Mouse (Mus musculus) limb, embryonic 14.5 days (tissue): ENCODE measurements around the gene RPS10-NUDT3. TPM values are rescaled to one million over a fixed set of nuclear protein-coding genes. Genes with fewer than 3 reads are reported as not detected.

Experiments
- ATAC-seq: fragments of 200-750 bp; cut with Nextera tagmentation; 2 replicates; pipeline ENCODE4 v1.8.0; 2017; ENCODE audit warnings: low read depth, moderate number of reproducible peaks, moderate TSS enrichment; ENCODE audit not compliant: low FRiP score
- DNase-seq: peaks from one replicate; pipeline ENCODE4 v3.0.0-alpha.2; 2015; ENCODE audit warnings: low spot score
- H3K27ac ChIP-seq: fragments of 300-500 bp; sonication (generic); replicated peaks from 2 replicates; pipeline ENCODE4 v1.5.1; 2014; ENCODE audit warnings: low read depth, mild to moderate bottlenecking, low read length, moderate library complexity, mixed read lengths
- H3K27me3 ChIP-seq: fragments of 300-500 bp; sonication (generic); 2 replicates; pipeline ENCODE4 v1.6.1; 2014; ENCODE audit warnings: low read length, mixed read lengths; ENCODE audit not compliant: control insufficient read depth, insufficient read depth
- H3K36me3 ChIP-seq: fragments of 300-500 bp; sonication (generic); 2 replicates; pipeline ENCODE4 v1.6.1; 2014; ENCODE audit warnings: mild to moderate bottlenecking, low read length, moderate library complexity, mixed read lengths; ENCODE audit not compliant: control insufficient read depth, insufficient read depth
- H3K4me1 ChIP-seq: fragments of 300-500 bp; sonication (generic); 2 replicates; pipeline ENCODE4 v1.6.1; 2014; ENCODE audit warnings: antibody characterized with exemption, low read length, mixed read lengths; ENCODE audit not compliant: control insufficient read depth, insufficient read depth
- H3K4me2 ChIP-seq: fragments of 300-500 bp; sonication (generic); replicated peaks from 2 replicates; pipeline ENCODE4 v1.6.1; 2014; ENCODE audit warnings: low read depth, mild to moderate bottlenecking, low read length, moderate library complexity; ENCODE audit not compliant: severe bottlenecking
- H3K4me3 ChIP-seq: fragments of 300-500 bp; sonication (generic); replicated peaks from 2 replicates; pipeline ENCODE4 v1.5.1; 2014; ENCODE audit warnings: low read length
- H3K9ac ChIP-seq: fragments of 300-500 bp; sonication (generic); 2 replicates; pipeline ENCODE4 v1.6.1; 2014; ENCODE audit warnings: mild to moderate bottlenecking, low read depth, low read length, moderate library complexity; ENCODE audit not compliant: severe bottlenecking
- H3K9me3 ChIP-seq: fragments of 300-500 bp; sonication (generic); 2 replicates; pipeline ENCODE4 v1.6.1; 2016; ENCODE audit warnings: low read length; ENCODE audit not compliant: control insufficient read depth
- POLR2A ChIP-seq: fragments of 200-500 bp; IDR thresholded peaks from 2 replicates; pipeline ENCODE4 v1.8.0; 2012; ENCODE audit warnings: inconsistent platforms, mild to moderate bottlenecking, moderate library complexity, borderline replicate concordance; ENCODE audit not compliant: insufficient read depth, insufficient read length; ENCODE audit errors: extremely low read depth
- WGBS: fragments of 180-500 bp; shearing (Covaris S2); extraction: QIAGEN DNeasy Blood & Tissue Kit; methylation state at CpG from one replicate; pipeline ENCODE4 v1.1.7; 2014; 5-methylcytosine and 5-hydroxymethylcytosine counted together
- polyA plus RNA-seq, 2 experiments: library from polyadenylated mRNA; depleted of rRNA in 1 of 2; stranded (reverse) in 1 of 2; unstranded in 1 of 2; fragments of >200 nt; fragmentation: Nextera tagmentation in 1 of 2; extraction: Ambion mirVana in 1 of 2; gene quantifications; 2 replicates each; pipeline versions ENCODE4 v1.2.1 to v1.2.3; 2012 to 2014

The RPS10-NUDT3 gene
- polyA plus RNA-seq, 2 experiments: 0.11 TPM; not detected in 1

DNA sequence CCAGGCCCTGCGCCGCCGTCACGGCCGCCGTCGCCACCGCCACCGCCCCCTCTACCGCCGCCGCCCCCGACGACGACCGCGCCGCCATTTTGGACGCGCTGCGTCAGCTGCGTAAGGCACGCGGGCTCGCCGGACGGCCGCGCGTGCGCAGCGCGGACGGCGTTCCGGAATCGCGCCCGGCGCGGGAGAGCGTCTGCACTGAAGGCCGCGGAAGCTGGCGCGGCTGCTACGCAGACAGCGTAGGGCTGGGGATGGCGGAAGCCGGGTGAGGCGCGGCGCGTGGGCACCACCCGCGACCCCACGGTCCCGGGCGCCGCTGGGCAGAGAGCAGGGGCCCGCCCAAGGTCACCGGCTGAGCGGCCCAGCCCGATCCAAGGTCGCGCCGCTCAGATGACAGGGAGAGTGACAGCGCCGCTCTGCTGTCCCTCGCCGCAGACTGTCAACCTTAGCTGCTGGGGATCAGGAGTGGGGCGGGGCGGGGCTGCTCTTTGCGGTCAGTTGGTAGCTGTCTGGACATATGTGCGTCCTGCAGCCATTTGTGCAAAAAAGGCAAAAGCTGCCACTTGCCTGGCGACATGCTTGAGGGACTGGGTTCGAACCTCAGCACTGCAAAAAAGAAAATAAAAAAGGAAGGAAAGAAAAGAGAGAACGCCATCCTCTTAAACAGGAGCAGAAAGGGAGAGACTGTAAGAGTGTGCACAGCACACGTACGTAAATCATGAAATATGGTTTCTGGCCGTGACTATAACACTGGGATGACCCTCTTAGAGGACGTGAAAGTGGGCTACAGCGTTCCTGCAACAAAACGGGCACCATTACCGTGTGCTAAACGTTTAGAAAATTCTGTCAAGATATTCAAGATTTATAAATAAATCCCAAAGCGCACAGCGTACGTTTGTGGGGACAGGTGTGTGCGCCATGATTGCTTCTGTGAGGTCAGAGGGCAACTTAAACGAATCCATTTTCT, 11.4 kb downstream of the RPS10-NUDT3 start, which contains the start of gene Nudt3:
TSS of gene Nudt3 (minus strand) at position 136 of the 967 bp plus-strand sequence.
- peak within 1 kb of the TSS; percentile 99 for H3K9ac ChIP-seq
- peak; percentile 91 for ATAC-seq
- WGBS: 10% methylated on average over 57 of the region's 91 CpGs
- no peaks in the 10 kb centered on the region for H3K27me3 ChIP-seq
- TF ChIP-seq POLR2A: 0 out of 2 replicates have a peak, but pooled peaks have one; percentile 28
- H3K4me1 ChIP-seq: peaks cover 26% of the 10 kb centered on the region
- H3K36me3 ChIP-seq: no peaks in the 10 kb centered on the region
- H3K9me3 ChIP-seq: no peaks in the 10 kb centered on the region
- peak within 1 kb of the TSS; percentile 83 for H3K4me2 ChIP-seq
- peak; percentile 86 for DNase-seq
- peak within 1 kb of the TSS; percentile 97 for H3K4me3 ChIP-seq
- H3K27ac ChIP-seq: peak within 1 kb of the TSS; percentile 96

DNA sequence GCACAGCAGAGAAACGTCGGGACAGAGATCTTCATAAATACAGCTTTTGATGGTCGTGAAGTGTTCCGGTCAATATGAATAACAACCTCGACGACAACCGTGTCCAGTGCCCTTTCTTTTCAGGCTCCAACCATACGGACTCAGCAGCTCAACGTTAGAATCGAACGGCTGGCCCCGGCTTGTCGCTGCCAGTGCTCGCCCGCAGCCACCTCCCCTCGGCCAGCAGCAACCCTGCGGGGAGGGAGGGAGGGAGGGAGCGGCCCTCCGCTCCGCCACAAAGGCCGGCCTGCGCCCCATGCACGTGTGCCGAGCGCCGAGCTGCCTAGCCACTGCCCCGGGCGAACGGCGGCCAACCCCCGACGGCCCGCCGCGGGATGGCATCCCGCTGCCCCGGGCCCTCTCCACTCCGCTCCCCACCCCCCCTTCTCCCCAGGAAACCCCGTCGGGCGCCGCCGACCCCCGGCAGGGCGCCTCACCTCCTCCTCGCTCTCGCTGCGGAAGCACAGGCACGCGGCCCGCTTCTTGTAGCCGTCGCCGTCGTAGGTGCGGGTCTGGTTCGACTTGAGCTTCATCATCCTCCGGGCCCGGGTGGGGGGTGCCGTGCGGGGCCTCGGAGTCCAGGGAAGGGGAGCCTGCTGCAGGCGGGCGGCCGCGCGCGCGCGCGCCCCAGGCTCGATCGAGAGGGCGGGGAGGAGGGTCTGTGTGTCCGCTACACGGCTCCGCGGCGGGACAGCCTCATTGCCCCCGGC, 12.2 kb downstream of the RPS10-NUDT3 start:
- H3K4me1 ChIP-seq: peaks cover 26% of the 10 kb centered on the region
- no peaks in the 10 kb centered on the region for H3K27me3 ChIP-seq
- 0 out of 2 replicates have a peak, but pooled peaks cover 2% of the 10 kb centered on the region for H3K36me3 ChIP-seq
- peak overlapping the region; percentile 99 for H3K9ac ChIP-seq
- peak overlapping the region; percentile 97 for H3K4me3 ChIP-seq
- ATAC-seq (peak; percentile 41), DNase-seq (peak; percentile 38)
- peaks cover 2% of the 10 kb centered on the region for H3K9me3 ChIP-seq
- TF ChIP-seq POLR2A: no peak
- 0% methylated on average over 43 of the region's 80 CpGs for WGBS
- peak overlapping the region; percentile 83 for H3K4me2 ChIP-seq
- H3K27ac ChIP-seq: peak overlapping the region; percentile 96

DNA sequence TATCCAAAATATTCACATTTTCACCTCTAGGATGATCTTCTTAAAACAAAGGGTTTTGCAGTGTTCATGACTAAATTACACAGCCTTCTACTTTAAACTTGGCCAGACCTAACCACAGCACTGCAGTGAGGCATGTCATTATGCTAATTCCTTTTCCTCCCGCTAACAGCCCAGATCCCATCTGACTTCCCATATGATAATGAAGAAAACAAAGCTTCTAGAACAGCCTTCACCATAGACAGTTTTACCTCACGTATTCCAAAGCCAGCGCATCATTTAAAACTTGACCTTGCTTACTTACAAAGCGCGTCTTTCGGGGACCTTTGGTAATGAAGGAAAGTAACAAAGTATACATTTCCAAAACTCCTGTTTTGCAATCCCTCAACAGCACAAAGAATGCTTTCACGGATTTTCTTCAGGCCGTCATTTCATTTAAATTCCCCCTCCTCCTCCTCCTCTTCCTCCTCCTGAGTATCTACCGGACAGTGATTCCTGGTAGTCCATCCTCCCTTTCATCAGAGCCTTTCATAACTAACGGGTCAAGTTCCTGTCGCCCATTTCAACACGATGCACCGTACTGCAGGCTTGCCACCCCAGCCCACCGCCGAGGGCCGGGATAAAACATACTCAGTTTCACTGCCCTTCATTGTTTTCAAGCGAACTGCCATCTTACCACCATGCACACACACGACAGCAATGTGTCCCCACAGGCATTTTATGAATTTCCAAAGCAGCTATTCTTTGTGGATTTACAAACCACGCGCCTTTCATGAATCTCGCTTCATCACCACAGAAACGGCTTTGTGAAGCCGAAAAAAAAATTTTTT, 13.1 kb downstream of the RPS10-NUDT3 start:
- Histone ChIP-seq H3K9ac (peak overlapping the region; percentile 99), H3K27ac (peak overlapping the region; percentile 96), H3K27me3 (no peaks in the 10 kb centered on the region), H3K4me3 (peak overlapping the region; percentile 97), H3K9me3 (peaks cover 6% of the 10 kb centered on the region), H3K4me2 (peak overlapping the region; percentile 83), H3K4me1 (peaks cover 26% of the 10 kb centered on the region), H3K36me3 (0 out of 2 replicates have a peak, but pooled peaks cover 2% of the 10 kb centered on the region)
- no peak for TF ChIP-seq POLR2A
- 3% methylated on average over 23 of the region's 23 CpGs for WGBS
- no peak for ATAC-seq
- no peak for DNase-seq

GRCm38 (mm10) chr17:27621161-27621560, 13.9 kb downstream of the RPS10-NUDT3 start:
- Histone ChIP-seq H3K9ac (peak overlapping the region; percentile 99), H3K9me3 (peaks cover 6% of the 10 kb centered on the region), H3K27me3 (no peaks in the 10 kb centered on the region), H3K4me1 (peaks cover 24% of the 10 kb centered on the region), H3K4me2 (peak overlapping the region; percentile 83), H3K36me3 (0 out of 2 replicates have a peak, but pooled peaks cover 2% of the 10 kb centered on the region), H3K27ac (no peak overlapping the region), H3K4me3 (peak overlapping the region; percentile 97)
- WGBS: 41% methylated on average over 8 of the region's 8 CpGs
- ATAC-seq: no peak
- no peak for TF ChIP-seq POLR2A
- DNase-seq: no peak
